Mouse (Mus musculus): ENCODE results near the gene Gm4353.

DNA sequence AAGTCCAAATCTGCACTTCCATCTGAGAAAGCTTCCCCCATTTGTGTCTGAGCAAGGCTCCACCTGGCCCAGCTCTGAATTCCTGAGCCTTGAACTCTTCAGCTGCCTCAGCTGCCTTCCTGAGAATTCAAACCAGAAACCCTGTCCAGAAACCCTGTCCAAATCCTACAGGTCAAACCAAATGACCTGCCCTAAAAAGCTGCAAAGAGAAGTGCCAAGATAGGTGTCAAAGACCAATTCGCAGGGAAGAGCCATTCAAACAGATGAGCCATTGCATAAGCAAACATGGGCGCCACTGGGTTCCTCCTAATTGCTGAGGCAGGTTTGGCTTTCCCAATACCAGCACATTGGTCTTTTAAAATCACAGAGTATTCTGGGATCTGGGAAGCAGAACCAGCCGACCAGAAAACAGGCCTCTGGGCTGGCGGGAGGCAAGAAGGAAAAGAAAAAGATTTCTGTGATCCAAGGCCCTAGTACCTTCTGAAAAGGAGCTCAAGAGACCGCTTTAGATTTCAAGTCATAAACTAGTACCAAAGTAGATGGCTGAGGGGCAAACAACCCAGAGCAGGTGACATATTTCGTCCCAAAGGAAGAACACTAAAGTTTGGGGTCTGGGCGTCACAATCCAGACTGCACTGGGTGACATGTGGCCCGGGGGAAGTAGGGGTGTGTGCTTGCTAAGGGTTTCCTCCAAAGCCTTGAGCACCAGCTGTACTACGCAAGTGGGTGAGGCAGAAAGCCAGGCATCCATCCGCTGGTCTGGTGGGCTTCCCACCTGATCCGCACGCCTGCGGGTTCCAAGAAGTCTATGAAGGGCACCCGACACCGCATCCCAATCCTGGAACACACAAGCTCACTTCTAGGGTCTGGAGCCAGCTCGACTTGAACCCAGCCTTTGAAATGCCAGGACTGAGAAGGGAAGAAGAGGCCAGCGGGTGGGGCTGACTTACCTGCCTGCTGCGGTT, 47.6 kb downstream of the Gm4353 start:
- TF ChIP-seq CTCF (IDR thresholded peaks at IDR 0.05; ENCODE audit: low read depth, low read length) (no peak), GATA1 (IDR thresholded peaks at IDR 0.05; ENCODE audit: borderline replicate concordance, low read length) (no peak), POLR2AphosphoS5 (IDR thresholded peaks at IDR 0.05; ENCODE audit: insufficient replicate concordance, low read depth, low read length) (no peak), GATA2 (IDR thresholded peaks at IDR 0.05; ENCODE audit: borderline replicate concordance, low read depth, low read length) (no peak), TAL1 (conservative IDR thresholded peaks at IDR 0.05; ENCODE audit: low read depth, low read length) (no peak)

All from G1E (cell line).